Mouse (Mus musculus): ENCODE measurements around the gene Krtap20-2.
"Not testable (repeated sequence)": the region's sequence is repeated elsewhere in the genome, so short reads cannot be mapped to it uniquely, and the experiment has no call there.

Krtap20-2 gene

DNA sequence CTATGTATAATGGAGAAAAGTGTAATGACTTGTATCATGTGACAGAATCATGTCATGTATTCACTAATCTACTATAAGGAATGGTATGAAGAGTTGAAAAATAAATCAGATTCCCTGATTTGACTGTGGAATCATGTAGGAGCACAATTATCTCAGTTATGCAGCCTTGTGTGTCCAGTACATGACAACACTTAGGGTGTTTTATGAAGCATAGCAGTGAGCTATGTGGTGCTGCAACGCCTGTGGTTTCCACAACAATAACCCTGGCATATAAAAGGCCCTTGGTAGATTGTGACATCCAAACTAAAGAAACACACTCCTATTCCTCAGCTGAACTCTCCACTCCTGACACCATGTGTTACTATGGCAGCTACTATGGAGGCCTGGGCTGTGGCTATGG, at the start of gene Krtap20-2:
Krtap20-2 (plus strand) TSS at position 301 of the 400 bp plus-strand sequence.
- ATAC-seq (ENCODE audit: insufficient number of reproducible peaks, low FRiP score, low TSS enrichment) = no peak

DNA sequence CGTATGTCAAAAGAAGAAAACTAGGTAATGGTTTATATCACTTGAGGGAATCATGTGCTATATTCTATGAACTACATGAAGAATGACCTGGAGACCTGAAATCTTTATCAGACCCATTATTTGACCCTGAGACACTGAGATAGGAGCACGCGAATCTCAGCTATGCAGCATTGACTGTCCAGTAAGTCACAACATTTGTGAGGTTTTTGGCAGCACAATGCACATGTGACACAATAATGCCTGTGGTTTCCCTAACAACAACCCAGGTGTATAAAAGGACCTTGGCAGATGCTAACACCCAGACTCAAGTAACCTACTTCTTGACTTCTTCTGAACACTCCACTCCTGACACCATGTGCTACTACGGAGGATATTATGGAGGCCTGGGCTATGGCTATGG, 48.0 kb upstream of the Krtap20-2 start, which contains the start of gene Gm9789:
Gm9789 (plus strand) TSS at position 301 of the 400 bp plus-strand sequence.
- ATAC-seq (ENCODE audit: insufficient number of reproducible peaks, low FRiP score, low TSS enrichment) = no peak

DNA sequence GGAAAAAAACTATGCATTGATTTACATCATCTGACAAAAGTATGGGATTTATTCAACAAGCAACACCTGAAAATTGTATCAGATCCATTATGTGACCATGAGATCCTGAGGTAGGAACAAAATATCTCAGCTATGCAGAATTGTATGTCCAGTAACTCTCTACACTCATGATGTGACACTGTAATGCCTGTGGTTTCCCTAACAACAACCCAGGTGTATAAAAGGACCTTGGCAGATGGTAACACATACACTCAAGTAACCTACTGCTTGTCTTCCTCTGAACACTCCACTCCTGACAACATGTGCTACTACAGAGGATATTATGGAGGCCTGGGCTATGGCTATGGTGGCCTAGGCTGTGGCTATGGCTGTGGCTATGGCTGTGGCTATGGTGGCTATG, 36.5 kb upstream of the Krtap20-2 start, which contains the start of gene Gm7735:
Gm7735 (plus strand) TSS at position 301 of the 400 bp plus-strand sequence.
- not testable (repeated sequence) for ATAC-seq (ENCODE audit: insufficient number of reproducible peaks, low FRiP score, low TSS enrichment)

DNA sequence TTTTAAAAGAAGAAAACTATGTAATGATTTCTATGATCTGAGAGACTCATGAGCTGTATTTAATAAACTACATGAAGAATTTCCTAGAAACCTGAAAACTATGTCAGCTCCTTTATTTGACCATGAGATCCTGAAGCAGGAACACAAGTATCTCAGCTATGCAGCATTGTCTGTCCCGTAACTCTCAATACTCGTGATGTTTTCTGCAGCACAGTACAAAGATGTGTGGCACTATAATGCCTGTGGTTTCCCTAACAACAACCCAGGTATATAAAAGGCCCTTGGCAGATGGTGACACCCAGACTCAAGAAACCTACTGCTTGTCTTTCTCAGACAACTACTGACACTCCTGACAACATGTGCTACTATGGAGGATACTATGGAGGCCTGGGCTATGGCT, 31.2 kb upstream of the Krtap20-2 start, which contains the start of gene 1110057P08Rik:
1110057P08Rik (plus strand) TSS at position 301 of the 400 bp plus-strand sequence.
- ATAC-seq (ENCODE audit: insufficient number of reproducible peaks, low FRiP score, low TSS enrichment) = no peak

DNA sequence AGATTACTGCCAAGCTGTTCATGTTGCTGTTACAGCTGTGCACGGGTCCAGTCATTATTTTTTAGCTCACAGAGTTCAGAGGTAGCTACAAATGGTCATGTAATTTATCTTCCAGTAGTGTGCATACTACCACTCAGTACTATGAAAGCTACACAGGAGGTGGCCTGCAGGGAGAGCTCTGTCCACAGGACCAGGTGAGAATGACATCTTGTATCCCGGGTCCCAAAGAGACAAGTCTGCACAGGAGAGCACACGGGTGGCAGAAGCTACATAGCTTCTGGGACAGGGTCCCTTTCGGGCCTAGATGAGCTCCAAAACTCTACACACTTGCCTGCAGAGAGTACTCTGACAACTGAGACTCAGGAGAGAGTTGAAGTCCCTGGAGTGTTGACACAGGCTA, 17.0 kb upstream of the Krtap20-2 start:
- no peak for ATAC-seq (ENCODE audit: insufficient number of reproducible peaks, low FRiP score, low TSS enrichment)
